In genomic region chr2:93045129-93045817, GRCm38 (mm10) we compare ENCODE assay signal across 8 mouse cellular contexts. TPM values are rescaled to one million over a fixed set of nuclear protein-coding genes. Genes with fewer than 3 reads are reported as not detected.
A peak's percentile ranks its signal among the peaks of the same experiment; 100 is the strongest.
DNase-seq lines count a peak whose midpoint lies in the region; ATAC-seq lines count a peak whose summit lies in the region.

No protein-coding gene starts in this region.

- peak overlapping the region; percentile 86 for H3K4me2 ChIP-seq in hindbrain, embryonic 14.5 days (replicated peaks)

- peak; percentile 96 for ATAC-seq in hindbrain, embryonic 14.5 days (ENCODE audit: low FRiP score)

- H3K36me3 ChIP-seq in hindbrain, embryonic 14.5 days (replicated peaks; ENCODE audit: control insufficient read depth, insufficient read depth): no peaks in the 10 kb centered on the region

- H3K4me3 ChIP-seq in hindbrain, embryonic 14.5 days (replicated peaks; ENCODE audit: low read length): peak overlapping the region; percentile 70

- no peaks in the 10 kb centered on the region for H3K27me3 ChIP-seq in hindbrain, embryonic 14.5 days (ENCODE audit: control insufficient read depth, insufficient read depth, low read length)

- no peaks in the 10 kb centered on the region for H3K9me3 ChIP-seq in hindbrain, embryonic 14.5 days (ENCODE audit: control insufficient read depth, low read length)

- peak overlapping the region; percentile 93 for H3K27ac ChIP-seq in hindbrain, embryonic 14.5 days

- H3K4me1 ChIP-seq in hindbrain, embryonic 14.5 days (replicated peaks; ENCODE audit: control insufficient read depth, insufficient read depth, low read length): peaks cover 20% of the 10 kb centered on the region

- peak; percentile 97 for DNase-seq in NIH3T3 (ENCODE audit: low read depth)
- DNase-seq in cerebellum, postnatal 10 days: peak; percentile 97 to 99
- DNase-seq in frontal cortex, postnatal 14 days (ENCODE audit: low spot score in 2 of 2): peak; percentile 87 to 90
- peak; percentile 94 for DNase-seq in hindbrain, embryonic 14.5 days (ENCODE audit: low spot score)
- peak; percentile 91 to 92 for DNase-seq in layer of hippocampus, postnatal 36 days
- DNase-seq in lung, postnatal 36 days: peak; percentile 97
- peak; percentile 97 for DNase-seq in retina, postnatal 1 day
- DNase-seq in urinary bladder, adult 18-20 months (ENCODE audit: low spot score in 2 of 2): peak; percentile 91 to 93

- peak overlapping the region; percentile 92 for H3K9ac ChIP-seq in hindbrain, embryonic 14.5 days

- under 1% methylated on average over 40 of the region's 55 CpGs for WGBS in hindbrain, embryonic 14.5 days

RNA-seq across cellular contexts. Expression of gene Prdm11, which starts 0.7 kb away (rescaled TPM):
- 1.8 and 2.5 TPM in 2 replicates for polyA plus RNA-seq in hindbrain, embryonic 14.5 days (2014; fragmentation: Nextera tagmentation; extraction: Ambion mirVana)
- total RNA-seq in layer of hippocampus, postnatal 36 days (2021): 10 to 100 TPM; 25.7 to 30.1 TPM

Comparison
In these comparisons a context has a peak if more than half of its experiments do, and no peak if none do; other contexts are left out.
1. Peak in every context shown above with its lines: DNase-seq, ATAC-seq, H3K4me3 ChIP-seq and H3K27ac ChIP-seq.